In genomic region chr8:3467006-3467885, GRCm38 (mm10) we compare ENCODE assay signal across 8 mouse cellular contexts. TPM values are rescaled to one million over a fixed set of nuclear protein-coding genes. Genes with fewer than 3 reads are reported as not detected.
DNase-seq lines count a peak whose midpoint lies in the region; ATAC-seq and TF ChIP-seq lines count a peak whose summit lies in the region.

Gene Pex11g, minus strand, starts transcription at chr8:3467680.

- peak within 1 kb of the TSS; percentile 76 for H3K4me3 ChIP-seq in E14TG2a.4 (replicated peaks; ENCODE audit: low read length)
- H3K4me3 ChIP-seq in forebrain, embryonic 12.5 days (replicated peaks): peak within 1 kb of the TSS; percentile 43
- peak within 1 kb of the TSS; percentile 55 for H3K4me3 ChIP-seq in heart, postnatal 0 days (ENCODE audit: low read depth, low read length)
- H3K4me3 ChIP-seq in liver, embryonic 16.5 days (ENCODE audit: low read depth, low read length): peak within 1 kb of the TSS; percentile 67
- peak within 1 kb of the TSS; percentile 45 for H3K4me3 ChIP-seq in neural tube, embryonic 13.5 days
- peak within 1 kb of the TSS; percentile 90 for H3K4me3 ChIP-seq in testis, adult 2 months (ENCODE audit: control insufficient read depth, low read depth, low read length)

- no peak for TF ChIP-seq CTCF in E14TG2a.4 (conservative IDR thresholded peaks at IDR 0.05; ENCODE audit: low read length)
- TF ChIP-seq CTCF in heart, postnatal 0 days (IDR thresholded peaks at IDR 0.05; ENCODE audit: low read depth): no peak
- 0 out of 2 replicates have a peak, but pooled peaks have one; percentile 0 for TF ChIP-seq CTCF in testis, adult 2 months (IDR thresholded peaks at IDR 0.05; ENCODE audit: control insufficient read depth, insufficient read depth, insufficient replicate concordance, low read depth, low read length)

- H3K27me3 ChIP-seq in E14TG2a.4 (ENCODE audit: insufficient read depth, low read length): no peaks in the 10 kb centered on the region
- H3K27me3 ChIP-seq in forebrain, embryonic 12.5 days: no peaks in the 10 kb centered on the region
- H3K27me3 ChIP-seq in heart, postnatal 0 days (ENCODE audit: control insufficient read depth, insufficient read depth, low read length): no peaks in the 10 kb centered on the region
- H3K27me3 ChIP-seq in liver, embryonic 16.5 days (ENCODE audit: control insufficient read depth, insufficient read depth, low read depth, low read length): no peaks in the 10 kb centered on the region
- no peaks in the 10 kb centered on the region for H3K27me3 ChIP-seq in neural tube, embryonic 13.5 days
- no peaks in the 10 kb centered on the region for H3K27me3 ChIP-seq in testis, adult 2 months (ENCODE audit: control insufficient read depth, insufficient read depth, low read length)

- peak; percentile 89 for DNase-seq in c-Kit-positive CD71-positive TER-119-positive erythroid progenitor cells, embryonic 14.5 days (ENCODE audit: low spot score)
- DNase-seq in heart, postnatal 0 days (ENCODE audit: low spot score): peak; percentile 95
- DNase-seq in kidney, postnatal 4 days: peak; percentile 100

- TF ChIP-seq POLR2A in testis, adult 2 months (IDR thresholded peaks at IDR 0.05; ENCODE audit: control insufficient read depth, low read depth, low read length): peak; percentile 93

- H3K4me2 ChIP-seq in forebrain, embryonic 12.5 days: peak within 1 kb of the TSS; percentile 62
- peak within 1 kb of the TSS; percentile 73 for H3K4me2 ChIP-seq in heart, postnatal 0 days (ENCODE audit: low read depth, low read length)
- peak within 1 kb of the TSS; percentile 81 for H3K4me2 ChIP-seq in liver, embryonic 16.5 days (ENCODE audit: low read depth, low read length)
- peak within 1 kb of the TSS; percentile 65 for H3K4me2 ChIP-seq in neural tube, embryonic 13.5 days

- peak within 1 kb of the TSS; percentile 70 for H3K9ac ChIP-seq in forebrain, embryonic 12.5 days
- H3K9ac ChIP-seq in heart, postnatal 0 days (replicated peaks; ENCODE audit: low read depth, low read length): peak within 1 kb of the TSS; percentile 55
- peak within 1 kb of the TSS; percentile 62 for H3K9ac ChIP-seq in liver, embryonic 16.5 days (ENCODE audit: low read depth, low read length)
- peak within 1 kb of the TSS; percentile 75 for H3K9ac ChIP-seq in neural tube, embryonic 13.5 days

- no peak for TF ChIP-seq EP300 in heart, postnatal 0 days (IDR thresholded peaks at IDR 0.05; ENCODE audit: low read depth)

- H3K4me1 ChIP-seq in E14TG2a.4 (replicated peaks; ENCODE audit: low read depth, low read length): peaks cover 19% of the 10 kb centered on the region
- peaks cover 10% of the 10 kb centered on the region; the same call in 1 of the 2 replicates for H3K4me1 ChIP-seq in forebrain, embryonic 12.5 days
- H3K4me1 ChIP-seq in heart, postnatal 0 days (ENCODE audit: control insufficient read depth, insufficient read depth): peaks cover 6% of the 10 kb centered on the region; the same call in 1 of the 2 replicates
- peaks cover 9% of the 10 kb centered on the region for H3K4me1 ChIP-seq in liver, embryonic 16.5 days (ENCODE audit: control insufficient read depth, low read depth, low read length)
- peaks cover 14% of the 10 kb centered on the region for H3K4me1 ChIP-seq in neural tube, embryonic 13.5 days (replicated peaks)
- peaks cover 3% of the 10 kb centered on the region for H3K4me1 ChIP-seq in testis, adult 2 months (ENCODE audit: control insufficient read depth, insufficient read depth, low read length)

- ATAC-seq in forebrain, embryonic 12.5 days (ENCODE audit: low FRiP score): peak; percentile 93
- peak; percentile 98 for ATAC-seq in heart, postnatal 0 days (ENCODE audit: insufficient read depth, low read depth)
- peak; percentile 94 for ATAC-seq in liver, embryonic 16.5 days (ENCODE audit: low read depth)
- peak; percentile 91 for ATAC-seq in neural tube, embryonic 13.5 days (ENCODE audit: low read depth)

- no peaks in the 10 kb centered on the region for H3K9me3 ChIP-seq in E14TG2a.4 (ENCODE audit: low read length)
- no peaks in the 10 kb centered on the region for H3K9me3 ChIP-seq in forebrain, embryonic 12.5 days
- no peaks in the 10 kb centered on the region for H3K9me3 ChIP-seq in heart, postnatal 0 days (replicated peaks; ENCODE audit: control insufficient read depth, low read length)
- no peaks in the 10 kb centered on the region for H3K9me3 ChIP-seq in liver, embryonic 16.5 days (replicated peaks; ENCODE audit: control insufficient read depth, low read length)
- no peaks in the 10 kb centered on the region for H3K9me3 ChIP-seq in neural tube, embryonic 13.5 days

- WGBS in forebrain, embryonic 12.5 days: 8% methylated on average over 32 of the region's 32 CpGs
- 4% methylated on average over 32 of the region's 32 CpGs for WGBS in heart, postnatal 0 days
- 7% methylated on average over 32 of the region's 32 CpGs for WGBS in liver, embryonic 16.5 days (ENCODE audit: insufficient replicate concordance)
- WGBS in neural tube, embryonic 13.5 days: 9% methylated on average over 32 of the region's 32 CpGs

- no peaks in the 10 kb centered on the region for H3K36me3 ChIP-seq in E14TG2a.4 (ENCODE audit: insufficient read depth, low read length)
- no peaks in the 10 kb centered on the region for H3K36me3 ChIP-seq in forebrain, embryonic 12.5 days (replicated peaks)
- H3K36me3 ChIP-seq in heart, postnatal 0 days (replicated peaks; ENCODE audit: control insufficient read depth, insufficient read depth, low read length): no peaks in the 10 kb centered on the region
- no peaks in the 10 kb centered on the region for H3K36me3 ChIP-seq in liver, embryonic 16.5 days (ENCODE audit: control insufficient read depth, insufficient read depth)
- H3K36me3 ChIP-seq in neural tube, embryonic 13.5 days: no peaks in the 10 kb centered on the region
- no peaks in the 10 kb centered on the region for H3K36me3 ChIP-seq in testis, adult 2 months (ENCODE audit: control insufficient read depth, insufficient read depth, low read length)

- H3K27ac ChIP-seq in forebrain, embryonic 12.5 days: peak within 1 kb of the TSS; percentile 78
- peak within 1 kb of the TSS; percentile 80 for H3K27ac ChIP-seq in heart, postnatal 0 days (ENCODE audit: low read depth)
- H3K27ac ChIP-seq in liver, embryonic 16.5 days (ENCODE audit: low read length): peak within 1 kb of the TSS; percentile 59
- peak within 1 kb of the TSS; percentile 79 for H3K27ac ChIP-seq in neural tube, embryonic 13.5 days (replicated peaks)
- H3K27ac ChIP-seq in testis, adult 2 months (ENCODE audit: control insufficient read depth, insufficient read depth, low read depth, low read length): peak within 1 kb of the TSS; percentile 85

RNA-seq across cellular contexts. Expression of gene Pex11g, which starts in this region (rescaled TPM):
- 3.7 and 4.4 TPM in 2 replicates for polyA plus RNA-seq in forebrain, embryonic 12.5 days (2016; fragmentation: Nextera tagmentation; extraction: Ambion mirVana)
- total RNA-seq in heart, postnatal 0 days (2014; rRNA removed; ENCODE audit: low replicate concordance): 8.9 and 14.1 TPM in 2 replicates
- 6.8 and 7.3 TPM in 2 replicates for polyA plus RNA-seq in heart, postnatal 0 days (2015; fragmentation: Nextera tagmentation; extraction: Ambion mirVana)
- 8.1 and 8.5 TPM in 2 replicates for polyA plus RNA-seq in liver, embryonic 16.5 days (2015; fragmentation: Nextera tagmentation; extraction: Ambion mirVana)
- 3.1 and 3.2 TPM in 2 replicates for polyA plus RNA-seq in neural tube, embryonic 13.5 days (2015; fragmentation: Nextera tagmentation; extraction: Ambion mirVana)
- polyA plus RNA-seq in testis, adult 2 months (2012; rRNA removed): 47.9 and 51.1 TPM in 2 replicates

Comparison
In these comparisons a context has a peak if more than half of its experiments do, and no peak if none do; other contexts are left out.
1. Peak in every context shown above with its lines: DNase-seq, ATAC-seq, H3K4me3 ChIP-seq and H3K27ac ChIP-seq.